Mouse (Mus musculus) induced T-regulatory cell, adult 2 months (primary cell): Measurements from ENCODE around the gene Gm5294.

Experiments used
- DNase-seq: peaks from one replicate; pipeline ENCODE4 v3.0.0-alpha.2; 2012; ENCODE audit warnings: low read depth

The Gm5294 gene

DNA sequence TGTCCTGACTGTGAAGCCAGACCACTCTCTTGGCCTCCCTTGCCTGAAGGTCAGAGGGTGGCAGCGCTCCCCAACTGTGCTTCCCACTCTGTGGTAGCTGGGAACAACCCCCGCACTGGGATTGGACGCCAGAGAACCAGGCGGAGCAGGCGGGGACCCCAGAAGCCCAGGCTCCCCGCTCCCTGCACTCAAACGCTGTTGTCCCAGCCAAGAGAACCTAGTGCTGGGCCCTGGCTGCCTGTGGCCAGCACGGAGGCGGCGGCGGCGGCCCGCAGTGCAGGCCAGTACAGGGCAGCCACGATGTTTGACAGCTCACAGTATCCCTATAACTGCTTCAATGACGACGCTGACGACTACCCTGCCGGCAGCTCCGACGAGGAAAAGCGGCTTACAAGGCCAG is at the start of gene Gm5294:
Gene Gm5294 (plus strand): TSS at position 301 of the 400 bp plus-strand sequence.
- DNase-seq = no peak

DNA sequence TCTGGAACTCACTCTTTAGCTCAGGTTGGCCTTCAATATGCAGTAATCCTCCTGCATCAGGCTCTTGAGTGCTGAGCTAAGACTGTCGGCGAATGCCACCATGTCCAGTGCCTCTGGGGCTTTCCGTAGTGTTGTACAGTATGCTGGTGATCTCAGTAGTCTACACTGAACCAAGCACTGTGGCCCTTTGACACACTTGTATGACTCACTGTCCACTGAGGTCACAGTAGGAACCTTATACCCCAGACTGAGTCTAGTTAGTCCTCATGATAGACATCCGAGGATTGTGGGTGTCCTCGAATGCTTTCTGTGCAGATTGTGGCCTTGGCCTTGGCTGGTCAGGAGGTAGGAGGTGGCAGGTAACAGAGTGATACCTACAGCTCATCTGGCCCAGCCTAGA is 44.8 kb upstream of the Gm5294 start:
- no peak for DNase-seq

DNA sequence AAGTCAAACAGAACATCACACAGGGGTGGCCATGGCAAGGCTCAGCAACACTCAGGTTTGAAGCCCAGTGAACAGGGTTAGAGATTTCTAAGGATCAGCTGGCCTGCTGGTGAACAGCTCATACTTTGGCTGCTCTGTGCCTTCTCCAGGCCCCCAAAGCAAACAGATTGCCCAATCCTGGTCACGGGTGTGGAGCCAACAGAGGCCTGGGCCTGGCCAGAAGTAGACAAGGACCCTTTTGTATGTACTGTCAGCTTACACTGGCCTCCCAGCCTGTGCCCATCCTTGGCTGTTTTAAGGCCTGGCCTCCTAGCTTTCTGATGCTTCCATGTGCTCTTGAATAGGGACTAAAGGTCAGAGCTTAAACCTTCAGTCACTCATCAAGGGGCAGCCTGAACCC is 43.5 kb upstream of the Gm5294 start:
- no peak for DNase-seq

DNA sequence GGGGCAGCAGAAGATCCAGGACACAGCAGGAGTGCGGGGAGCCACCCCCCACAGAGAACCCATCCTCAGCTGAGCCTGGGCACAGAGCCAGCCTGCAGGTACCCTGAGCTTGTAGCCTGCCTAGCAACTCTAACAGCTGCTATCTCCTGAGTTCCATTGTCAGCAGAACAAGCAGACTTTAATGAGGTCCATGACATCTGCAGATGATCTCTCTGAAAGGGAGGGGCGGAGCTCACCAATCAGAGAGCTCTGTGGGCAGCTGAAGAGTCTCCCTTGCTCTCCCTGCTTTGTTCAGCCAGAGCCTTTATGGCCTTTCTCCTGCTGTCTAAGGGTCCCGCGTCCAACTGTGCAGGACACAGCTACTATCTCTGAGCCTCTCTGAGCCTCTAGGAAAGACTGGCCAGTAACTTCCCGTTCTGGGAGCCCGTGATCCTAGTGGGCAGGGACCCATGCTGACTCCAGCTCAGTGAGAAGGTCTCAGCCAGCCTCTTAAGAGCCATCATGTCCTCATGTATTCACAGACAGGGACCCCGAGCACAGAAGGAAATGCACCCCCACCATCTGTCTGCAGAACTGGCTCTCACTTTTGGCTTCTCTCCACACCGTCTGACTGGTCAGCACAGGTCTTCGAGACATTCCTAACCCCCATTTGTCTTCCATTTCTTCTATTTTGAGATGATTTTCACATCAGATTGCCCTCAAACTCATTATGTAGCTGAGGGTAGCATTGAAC is 41.0 kb upstream of the Gm5294 start:
- no peak for DNase-seq

DNA sequence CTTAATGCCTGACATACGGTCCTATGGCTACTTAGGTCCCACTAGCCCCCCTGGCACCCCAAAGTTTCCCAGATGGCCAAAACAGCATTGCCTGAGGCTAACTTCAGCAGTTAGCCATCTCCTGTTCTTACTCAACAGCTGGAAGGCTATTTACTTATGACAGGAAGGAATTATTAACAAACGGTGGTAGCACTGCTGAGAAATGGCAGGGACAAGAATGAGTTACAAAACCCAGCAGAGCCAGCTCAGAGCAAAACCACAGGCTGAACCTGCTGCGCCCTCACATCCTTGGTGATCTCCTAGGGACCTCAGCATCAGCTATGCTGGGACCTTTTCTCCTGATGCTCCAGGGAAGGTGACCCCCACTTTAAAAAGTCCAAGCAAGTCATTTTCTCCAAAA is 40.2 kb upstream of the Gm5294 start:
- no peak for DNase-seq

DNA sequence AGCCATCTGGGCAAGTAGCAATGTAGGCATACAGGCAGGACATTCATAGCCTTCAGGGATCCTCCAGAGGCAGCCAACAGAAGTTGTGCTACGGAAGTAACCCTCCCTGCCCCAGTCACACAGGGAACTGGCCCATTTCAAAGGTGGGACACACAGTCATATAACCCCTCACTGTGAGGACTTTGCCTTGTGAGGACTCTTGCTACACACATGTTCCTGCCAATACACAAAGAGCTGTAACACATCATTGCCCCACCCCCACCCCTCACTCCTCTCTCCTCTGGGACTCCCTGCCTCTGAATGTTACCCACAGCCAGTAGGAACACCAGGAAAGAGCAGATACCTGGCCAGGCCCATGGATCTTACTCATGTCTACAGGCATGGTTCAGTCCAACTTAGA is 37.2 kb upstream of the Gm5294 start:
- DNase-seq = no peak

DNA sequence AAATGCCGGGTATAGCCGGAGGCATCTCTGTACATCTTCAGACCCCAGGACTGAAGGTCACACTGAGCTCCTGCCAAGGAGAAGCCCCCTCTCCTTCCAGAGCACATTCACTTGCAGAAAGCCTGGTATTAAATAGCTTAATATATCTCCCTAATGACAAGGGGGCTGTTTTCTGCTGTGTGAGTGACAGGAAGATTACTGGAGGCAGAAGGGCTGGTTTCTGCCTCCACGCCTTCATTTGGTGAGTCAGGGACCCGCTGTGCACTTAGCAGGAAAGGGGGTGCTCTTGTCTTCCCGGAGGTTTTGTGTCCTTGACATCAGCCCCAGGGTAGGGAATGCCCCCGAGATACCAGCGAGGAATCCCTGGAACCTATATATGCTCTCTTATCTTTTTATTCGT is 36.7 kb upstream of the Gm5294 start:
- no peak for DNase-seq

DNA sequence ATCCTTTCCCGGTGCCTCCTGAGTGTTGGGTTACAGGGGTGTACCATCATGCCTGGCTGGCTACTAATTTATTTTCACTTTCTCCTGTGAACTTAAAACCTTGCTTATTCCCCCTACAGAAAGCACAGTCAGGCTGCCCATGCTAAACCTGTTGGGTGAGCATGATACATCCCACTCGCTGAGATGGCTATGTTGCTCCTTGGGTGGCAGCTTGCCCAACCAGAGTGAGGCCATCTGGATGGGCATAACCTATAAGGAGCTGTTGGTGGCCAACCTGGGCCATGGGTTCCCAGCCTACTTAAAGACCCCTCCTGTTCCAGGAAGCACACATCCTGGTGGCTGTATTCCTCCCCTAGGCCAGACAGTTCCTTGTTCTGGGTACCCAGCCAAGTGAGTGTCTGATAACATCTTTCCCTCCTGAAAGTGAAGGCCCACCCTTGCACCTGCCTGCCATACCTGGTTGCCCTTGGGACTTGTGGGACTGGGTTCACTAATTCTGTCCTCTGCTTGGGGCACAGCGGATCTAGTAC is 33.8 kb upstream of the Gm5294 start:
- DNase-seq = no peak

DNA sequence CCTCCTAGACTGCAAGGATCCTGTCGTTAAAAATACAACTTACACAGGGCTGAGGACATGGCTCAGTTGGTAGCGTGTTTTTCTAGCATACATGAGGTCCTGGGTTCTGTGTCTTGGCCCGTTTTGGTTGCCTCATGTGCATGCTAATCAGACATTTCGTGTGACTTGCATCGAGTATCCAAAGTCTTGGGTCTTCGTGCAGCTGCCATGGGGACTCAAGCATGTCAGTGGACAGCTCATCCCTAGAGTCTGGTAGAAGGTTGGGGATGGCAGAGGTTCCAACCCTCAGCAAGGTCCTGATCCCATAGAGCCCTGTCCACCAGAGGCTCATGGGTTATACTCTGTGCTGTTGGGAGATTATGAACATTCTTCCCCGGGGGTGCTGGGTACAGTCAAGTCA is 32.2 kb upstream of the Gm5294 start:
- DNase-seq = no peak

DNA sequence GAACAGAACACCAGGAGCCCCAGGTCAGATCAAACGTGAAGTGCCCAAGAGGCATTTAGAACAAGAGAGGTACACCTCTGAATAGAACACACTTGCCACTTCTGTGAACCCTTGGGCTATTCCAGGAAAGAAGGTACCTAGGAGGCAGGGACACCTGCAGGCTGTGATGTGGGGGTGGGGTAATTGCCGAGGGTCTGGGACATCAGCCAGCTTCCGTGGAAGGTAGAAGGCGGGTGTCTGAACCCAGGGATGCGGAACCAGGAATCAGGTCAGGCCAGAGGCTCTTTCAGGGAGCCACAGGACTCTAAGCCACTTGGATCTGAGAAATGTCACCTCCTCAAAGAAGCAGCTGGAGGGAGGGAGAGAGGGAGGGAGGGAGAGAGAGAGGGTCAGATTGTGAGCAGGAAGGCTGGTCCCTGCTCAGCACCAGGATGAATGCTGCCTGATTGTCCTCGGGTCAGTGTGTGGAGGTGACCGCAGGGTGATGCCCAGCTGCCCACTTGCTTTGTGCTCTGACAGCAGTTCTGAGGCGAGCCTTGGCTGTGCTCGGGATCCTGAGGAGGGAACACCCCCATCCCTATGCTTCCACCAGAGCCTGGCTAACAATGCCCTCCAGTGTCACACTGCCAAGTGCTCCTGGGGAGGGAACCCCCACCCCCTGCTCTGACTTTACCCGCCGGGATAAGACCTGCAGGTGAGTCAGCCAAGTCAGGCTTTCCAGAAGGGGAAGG is 31.2 kb upstream of the Gm5294 start:
- no peak for DNase-seq

DNA sequence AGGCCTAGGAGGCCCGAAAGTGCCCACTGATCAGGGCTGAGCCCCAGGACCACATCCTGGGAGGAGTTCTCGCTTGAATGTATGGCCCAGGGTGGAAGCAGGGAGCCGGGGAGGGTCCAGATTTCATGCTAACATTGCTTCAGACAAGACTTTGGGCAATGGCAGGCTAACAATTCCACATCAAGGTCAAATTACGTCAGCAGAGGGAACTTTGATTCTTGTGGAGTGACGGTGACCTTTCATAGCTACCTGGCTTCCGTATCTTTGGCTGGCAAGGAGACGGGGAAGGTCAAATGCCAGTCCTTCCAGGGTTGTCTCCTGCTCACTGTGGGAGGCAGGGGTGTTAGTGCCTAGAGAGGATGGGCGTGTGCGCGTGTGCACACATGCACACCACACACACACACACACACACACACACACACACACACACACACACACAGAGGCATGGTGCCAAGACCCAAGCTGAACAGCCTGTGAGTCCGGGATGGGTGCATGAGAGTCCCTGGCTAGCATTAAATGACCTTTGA is 28.9 kb upstream of the Gm5294 start:
- DNase-seq = no peak

DNA sequence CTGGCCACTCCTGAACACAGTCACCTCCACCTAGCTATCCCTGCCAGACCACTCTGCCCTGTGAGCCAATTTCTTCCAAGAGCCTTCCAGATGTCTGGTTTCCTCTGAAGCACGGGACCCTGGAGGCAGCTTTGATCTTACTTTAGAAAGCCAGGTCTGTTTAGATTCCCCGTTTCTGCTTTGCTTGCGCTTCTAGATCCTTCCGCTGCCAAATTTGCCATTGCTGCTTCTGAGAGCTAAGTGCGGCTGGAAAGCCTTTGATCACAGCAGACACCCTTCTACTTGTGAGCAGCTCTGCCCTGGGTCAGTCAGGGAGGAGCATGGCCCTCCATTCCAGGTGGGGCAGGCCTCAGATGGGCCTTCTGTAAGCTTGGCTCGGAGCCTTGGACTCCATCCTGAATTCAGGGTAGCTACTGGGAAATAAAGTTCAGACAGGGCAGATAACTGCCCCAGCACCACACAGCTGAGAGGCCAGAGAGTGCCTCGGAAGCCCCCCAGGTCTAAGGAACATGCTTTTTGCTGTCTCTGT is 18.2 kb upstream of the Gm5294 start:
- no peak for DNase-seq

DNA sequence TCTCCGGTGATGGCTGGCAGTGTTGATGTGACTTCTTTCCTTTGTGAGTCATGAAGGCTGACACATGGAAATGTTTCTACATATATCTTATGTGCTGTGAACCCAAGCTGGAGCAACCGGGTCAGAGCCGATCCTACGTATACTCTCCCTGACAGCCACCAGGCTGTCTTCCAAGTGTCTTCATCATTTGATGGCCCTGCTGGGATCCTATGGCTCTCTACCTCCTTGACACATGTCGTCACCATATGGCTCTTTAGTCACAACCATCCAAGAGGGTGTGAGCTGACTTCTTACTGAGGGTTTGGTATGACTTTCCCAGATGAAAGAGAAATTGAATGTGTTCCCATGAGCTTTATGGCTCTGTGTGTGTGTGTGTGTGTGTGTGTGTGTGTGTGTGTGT is 15.6 kb upstream of the Gm5294 start:
- DNase-seq = no peak

DNA sequence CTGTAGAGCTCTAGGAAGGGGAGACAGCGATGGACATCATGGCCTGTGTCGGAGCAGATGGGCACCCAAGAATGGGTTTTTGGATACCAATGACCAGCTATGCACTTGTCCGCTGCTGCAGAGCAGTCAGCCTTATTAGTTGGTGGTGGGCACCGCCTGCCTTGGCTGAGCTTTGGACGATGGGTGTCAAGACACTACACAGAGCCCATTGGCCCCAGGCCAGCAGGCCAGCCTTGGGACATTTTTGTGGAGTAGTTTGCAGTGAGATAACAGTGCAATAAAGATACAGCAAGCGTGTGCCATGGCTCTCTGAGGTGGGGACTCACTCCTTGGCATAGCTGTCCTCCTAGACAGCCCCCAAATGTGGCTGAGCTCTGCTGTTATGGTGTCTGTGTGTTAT is 10.1 kb upstream of the Gm5294 start:
- no peak for DNase-seq

DNA sequence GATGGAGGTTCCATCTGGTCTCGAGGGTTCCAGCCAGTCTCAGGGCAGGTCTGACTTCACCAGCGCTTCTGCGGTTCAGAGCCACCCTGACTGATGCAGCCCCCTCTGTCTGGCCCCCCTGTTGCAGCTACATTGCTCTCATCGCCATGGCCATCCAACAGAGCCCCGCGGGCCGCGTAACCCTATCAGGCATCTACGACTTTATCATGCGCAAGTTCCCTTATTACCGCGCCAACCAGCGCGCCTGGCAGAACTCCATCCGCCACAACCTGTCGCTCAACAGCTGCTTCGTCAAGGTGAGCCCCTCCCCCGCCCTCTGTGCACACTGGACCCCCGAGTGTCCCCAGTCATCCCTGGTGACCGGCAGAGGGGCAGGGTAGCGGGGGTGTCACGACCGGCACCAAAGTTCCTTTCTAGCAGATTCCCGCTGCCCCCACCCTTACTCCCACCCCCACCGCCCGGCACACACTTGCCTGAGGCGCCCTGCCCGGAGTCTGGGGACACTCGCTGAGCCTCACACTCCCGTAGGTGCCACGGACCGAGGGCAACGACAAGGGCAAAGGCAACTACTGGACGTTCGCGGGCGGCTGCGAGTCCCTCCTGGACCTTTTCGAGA is 945 bp downstream of the Gm5294 start:
- no peak for DNase-seq

DNA sequence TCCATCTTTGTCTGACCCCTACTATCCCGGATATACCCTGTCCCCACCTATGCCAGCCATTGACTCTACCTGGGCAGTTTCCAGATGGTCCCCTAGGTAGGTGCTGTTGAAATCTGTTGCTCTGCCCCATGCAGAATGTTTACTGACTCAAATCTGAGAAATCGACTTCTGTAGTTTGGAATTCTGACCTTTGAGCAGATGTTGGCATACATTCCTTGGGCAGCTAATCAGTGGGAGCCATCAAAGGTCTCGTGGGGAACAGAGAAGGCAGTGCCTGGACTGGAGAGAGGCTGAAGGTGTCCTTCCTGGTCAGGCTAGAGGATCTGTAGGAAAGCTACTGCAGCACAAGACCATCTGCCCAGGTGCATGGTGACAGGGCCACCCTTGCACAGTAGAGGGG is 5.2 kb downstream of the Gm5294 start:
- DNase-seq = no peak

DNA sequence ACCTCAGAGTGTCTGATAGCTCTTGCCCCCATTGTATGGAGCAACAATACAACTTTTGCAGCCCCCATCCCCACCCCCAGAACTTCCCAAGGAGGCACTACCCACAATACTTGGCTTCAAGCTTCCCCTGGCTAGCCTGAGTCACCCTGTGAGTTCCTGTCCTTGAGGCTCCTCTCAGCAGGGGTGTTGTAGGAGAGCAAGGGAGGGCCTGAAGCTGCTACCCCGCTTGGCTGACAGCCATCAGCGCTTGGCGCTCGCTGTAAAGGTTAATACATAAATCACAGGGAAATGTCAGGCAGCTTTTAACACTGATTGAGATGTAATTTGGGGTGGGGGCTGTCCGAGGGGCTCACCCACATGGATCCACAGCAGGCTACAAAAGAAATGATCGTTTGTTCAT is 13.5 kb downstream of the Gm5294 start:
- no peak for DNase-seq

DNA sequence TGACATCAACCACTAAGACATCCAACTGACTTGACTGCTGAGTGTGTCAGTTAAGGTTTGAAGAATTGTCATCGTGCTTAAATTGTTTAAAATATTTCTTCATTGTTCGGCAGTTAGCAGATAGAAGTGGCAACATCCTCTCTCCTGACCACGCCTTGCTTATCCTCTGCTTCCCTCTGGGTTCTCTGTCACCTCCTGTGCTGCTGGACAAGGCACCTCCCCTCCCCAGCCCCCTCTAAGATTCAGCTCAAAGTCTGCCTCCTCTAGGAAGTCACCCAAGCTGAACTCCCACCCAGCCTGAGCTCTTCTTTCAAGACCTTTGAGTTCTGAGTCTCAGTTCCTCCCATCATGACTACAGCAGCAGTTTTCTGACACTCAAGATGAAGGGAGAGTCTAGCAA is 15.0 kb downstream of the Gm5294 start:
- DNase-seq = no peak

DNA sequence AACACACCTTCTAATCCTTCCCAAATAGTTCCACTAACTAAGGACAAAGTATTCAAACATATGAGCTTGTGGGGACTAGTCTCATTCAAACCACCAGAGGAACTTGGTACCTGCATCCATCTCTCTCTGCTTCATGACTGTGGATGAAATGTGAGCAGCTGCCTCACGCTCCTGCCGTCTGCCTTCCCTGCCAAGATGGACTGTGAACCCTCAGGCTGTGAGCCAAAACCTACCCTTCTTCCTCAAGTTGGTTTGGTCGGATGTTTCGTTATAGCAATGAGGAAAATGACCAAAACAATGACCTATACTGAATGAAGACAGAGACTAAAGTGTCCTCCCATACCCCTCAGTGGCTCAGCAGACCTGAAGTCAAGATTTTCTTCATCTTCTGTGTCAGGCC is 21.1 kb downstream of the Gm5294 start:
- no peak for DNase-seq

DNA sequence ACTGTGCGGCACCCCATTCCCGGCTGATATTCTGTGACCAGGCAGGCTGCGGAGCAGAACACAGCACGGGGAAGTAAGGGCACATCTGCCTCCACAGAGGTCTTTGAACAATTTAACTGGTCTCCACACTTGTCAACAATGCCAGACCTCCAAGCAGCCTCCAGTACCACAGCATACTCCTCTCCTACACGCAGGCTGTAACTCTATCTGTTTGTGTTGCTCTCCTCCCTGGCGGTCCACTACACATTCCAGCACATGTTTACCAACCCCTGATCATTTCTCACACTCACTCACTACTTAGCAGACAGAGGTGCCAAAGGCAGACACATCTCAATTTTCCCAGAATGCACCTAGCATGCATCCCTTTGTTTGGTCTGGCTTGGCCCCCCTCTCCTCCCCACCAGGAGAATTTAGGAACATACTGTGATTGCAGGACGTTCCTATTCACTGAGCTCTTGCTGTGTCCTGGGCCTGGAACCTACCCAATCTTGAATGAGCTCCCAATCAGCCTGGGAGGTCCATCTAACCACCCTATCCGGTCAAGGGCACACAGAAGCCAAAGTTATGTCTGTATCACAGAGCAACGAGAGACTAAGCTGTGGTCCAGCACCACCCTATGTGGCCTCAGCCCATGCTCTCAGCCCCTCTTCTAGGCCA is 23.4 kb downstream of the Gm5294 start:
- DNase-seq = no peak

DNA sequence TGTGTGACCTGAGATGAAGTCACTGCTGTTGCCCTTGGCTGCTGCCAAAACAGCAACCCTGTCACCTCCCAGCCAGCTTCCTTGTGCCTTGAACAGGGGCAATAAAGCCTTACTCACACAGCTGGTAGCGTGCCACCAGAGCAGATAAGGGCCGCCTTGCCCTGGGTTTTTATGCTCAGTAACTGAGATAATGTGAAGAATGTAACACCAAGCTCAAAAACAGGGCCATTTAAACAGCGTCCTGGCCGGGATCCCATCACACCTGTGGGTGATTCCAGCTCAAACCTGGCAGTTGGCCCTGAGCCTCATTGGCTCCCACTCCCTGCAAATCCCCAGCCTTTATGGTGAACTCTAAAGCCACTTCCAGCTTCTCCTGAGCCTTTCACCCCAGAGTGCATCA is 26.6 kb downstream of the Gm5294 start:
- no peak for DNase-seq

DNA sequence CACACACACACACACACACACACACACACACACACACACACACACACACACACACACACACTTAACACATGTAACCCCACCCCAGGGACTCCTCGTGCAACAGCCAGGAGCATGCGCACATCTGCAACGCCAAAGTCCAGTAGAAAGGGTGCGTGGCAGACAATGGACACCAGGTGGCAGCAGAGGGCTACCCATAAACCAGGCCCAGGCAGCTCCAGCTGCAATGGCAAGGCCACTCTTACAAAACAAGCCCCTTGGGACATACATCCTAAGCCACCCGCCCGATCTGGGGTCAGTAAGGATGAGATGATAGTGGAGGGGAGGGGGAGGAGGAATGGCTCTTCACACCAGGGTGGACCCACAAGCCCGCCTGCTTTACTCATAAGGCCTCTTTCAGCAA is 28.2 kb downstream of the Gm5294 start:
- peak; percentile 87 for DNase-seq
